Mouse (Mus musculus): ENCODE measurements at regions not wholly inside any gene's neighbourhood (a gene's known extent, or its start where the extent isn't known, plus 50 kb on each side); places are given as distances from the start of the nearest gene placed in this dataset.

DNA sequence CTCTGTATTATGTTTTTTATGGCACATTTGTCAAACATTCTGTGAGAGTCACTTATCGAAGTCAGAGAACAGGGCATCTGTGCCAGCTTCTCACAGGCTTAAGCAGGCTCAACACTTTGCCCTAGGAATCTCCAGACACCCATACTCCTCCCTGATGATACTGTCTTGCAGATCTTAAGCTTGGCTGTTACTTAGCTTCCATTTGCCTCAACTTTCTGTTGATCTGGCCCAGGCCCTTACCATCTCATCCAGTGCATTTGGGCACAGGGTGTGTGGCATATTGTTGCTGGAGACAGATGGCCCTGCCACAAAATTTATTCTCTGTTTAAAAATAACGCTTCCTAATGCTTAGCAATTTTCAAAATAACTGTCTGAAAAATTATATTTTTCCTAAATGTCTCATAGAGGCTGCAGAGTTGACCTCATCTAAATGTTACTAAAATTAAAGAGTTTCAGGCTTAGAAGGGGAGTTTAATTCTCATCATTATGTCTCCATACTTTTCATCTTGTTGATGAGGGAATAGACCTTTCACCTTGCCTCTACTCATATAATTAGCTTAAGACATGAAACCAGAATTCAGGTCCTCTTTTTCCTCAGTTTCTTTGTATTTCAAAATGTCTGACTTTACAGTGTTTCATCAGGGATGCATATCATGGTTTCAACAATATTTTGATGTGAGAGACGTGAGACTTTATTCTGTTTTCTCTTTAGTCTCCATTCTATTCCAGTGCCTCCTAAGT, 276.8 kb upstream of the Cobl start:
- H3K36me3 ChIP-seq (replicated peaks in 1 of 2; ENCODE audit: control insufficient read depth in 1 of 2, insufficient read depth in 1 of 2, low read length in 1 of 2) = no peaks in the 10 kb centered on the region
- dilution Hi-C loops (cut with MboI; ENCODE audit: extremely low pct_ligation_motif_present, extremely low pct_unique_long_range_greater_than_20kb, low sequenced_read_pairs) (no loop called here), in situ Hi-C loops (cut with MboI; ENCODE audit: low pct_ligation_motif_present, low pct_unique_long_range_greater_than_20kb, low sequenced_read_pairs) (no loop called here)
- no peak overlapping the region for H3K4me2 ChIP-seq (ENCODE audit: insufficient read depth, low read depth, poor library complexity, severe bottlenecking)
- no peak overlapping the region for H3K9ac ChIP-seq (ENCODE audit: insufficient read depth, low read depth)
- no peak overlapping the region for H3K4me3 ChIP-seq (replicated peaks in 1 of 3; ENCODE audit: low read depth in 2 of 3, low read length in 2 of 3, poor library complexity in 1 of 3)
- H3K27me3 ChIP-seq (replicated peaks) = no peaks in the 10 kb centered on the region
- no peaks in the 10 kb centered on the region for H3K79me2 ChIP-seq (replicated peaks; ENCODE audit: control insufficient read depth, extremely low read depth, insufficient read depth, poor library complexity, severe bottlenecking)
- no peak overlapping the region for H3K27ac ChIP-seq (ENCODE audit: insufficient read depth, low read depth)
- DNase-seq (ENCODE audit: extremely low read depth) = no peak
- H3K9me3 ChIP-seq (replicated peaks; ENCODE audit: low read length) = peaks cover 42% of the 10 kb centered on the region
- H3K4me1 ChIP-seq (ENCODE audit: control insufficient read depth in 1 of 2, insufficient read depth in 2 of 2) = no peaks in the 10 kb centered on the region
- no peak for TF ChIP-seq GABPA (IDR thresholded peaks at IDR 0.05; ENCODE audit: insufficient replicate concordance, low read depth, low read length)
- no peak for TF ChIP-seq ZKSCAN1 (IDR thresholded peaks at IDR 0.05; ENCODE audit: borderline replicate concordance, low read depth, low read length)
- no peak for TF ChIP-seq POLR2AphosphoS2 (IDR thresholded peaks at IDR 0.05; ENCODE audit: low read depth, low read length)
- no peak for TF ChIP-seq ZMIZ1 (IDR thresholded peaks at IDR 0.05; ENCODE audit: low read depth, low read length)
- TF ChIP-seq ZC3H11A (IDR thresholded peaks at IDR 0.05; ENCODE audit: low read depth, low read length) = no peak
- no peak for TF ChIP-seq PAX5 (IDR thresholded peaks at IDR 0.05; ENCODE audit: low read length)
- no peak for TF ChIP-seq HCFC1 (IDR thresholded peaks at IDR 0.05; ENCODE audit: low read depth, low read length)
- no peak for TF ChIP-seq NELFE (IDR thresholded peaks at IDR 0.05; ENCODE audit: low read depth, low read length)
- no peak for TF ChIP-seq TBP (conservative IDR thresholded peaks at IDR 0.05; ENCODE audit: low read depth, low read length)

DNA sequence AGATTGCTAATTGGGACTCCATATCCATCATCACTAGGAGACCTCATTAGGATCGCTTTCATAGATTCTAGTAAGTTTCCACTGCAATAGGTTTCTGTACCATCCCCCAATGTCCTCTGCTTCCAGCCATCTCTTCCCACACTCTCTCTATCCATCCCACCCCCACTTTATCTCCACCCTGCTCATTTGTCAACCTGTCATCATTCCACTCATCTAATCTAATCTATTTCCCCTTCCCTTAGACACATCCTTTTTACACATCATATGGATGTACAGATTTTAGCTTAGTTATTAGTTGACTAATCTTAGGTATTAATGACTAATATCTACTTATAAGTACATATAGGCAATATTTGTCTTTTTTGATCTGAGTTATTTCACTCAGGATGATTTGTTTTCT, 269.5 kb upstream of the Cobl start:
- dilution Hi-C loops (cut with MboI; ENCODE audit: extremely low pct_ligation_motif_present, extremely low pct_unique_long_range_greater_than_20kb, low sequenced_read_pairs) = no loop called here
- Histone ChIP-seq H3K4me2 (ENCODE audit: insufficient read depth, low read depth, poor library complexity, severe bottlenecking) (no peak overlapping the region), H3K27me3 (replicated peaks) (no peaks in the 10 kb centered on the region), H3K9me3 (replicated peaks; ENCODE audit: low read length) (peaks cover 37% of the 10 kb centered on the region), H3K27ac (ENCODE audit: insufficient read depth, low read depth) (no peak overlapping the region), H3K4me1 (ENCODE audit: control insufficient read depth in 1 of 2, insufficient read depth in 2 of 2) (no peaks in the 10 kb centered on the region), H3K36me3 (replicated peaks in 1 of 2; ENCODE audit: control insufficient read depth in 1 of 2, insufficient read depth in 1 of 2, low read length in 1 of 2) (no peaks in the 10 kb centered on the region), H3K4me3 (replicated peaks in 1 of 3; ENCODE audit: low read depth in 2 of 3, low read length in 2 of 3, poor library complexity in 1 of 3) (no peak overlapping the region), H3K9ac (ENCODE audit: insufficient read depth, low read depth) (no peak overlapping the region), H3K79me2 (replicated peaks; ENCODE audit: control insufficient read depth, extremely low read depth, insufficient read depth, poor library complexity, severe bottlenecking) (no peaks in the 10 kb centered on the region)
- no peak for DNase-seq (ENCODE audit: extremely low read depth)
- in situ Hi-C loops (cut with MboI; ENCODE audit: low pct_ligation_motif_present, low pct_unique_long_range_greater_than_20kb, low sequenced_read_pairs) = no loop called here
- no peak for TF ChIP-seq SMC3 (IDR thresholded peaks at IDR 0.05; ENCODE audit: low read depth, low read length)
- no peak for TF ChIP-seq MAX (IDR thresholded peaks at IDR 0.05; ENCODE audit: low read length)
- no peak for TF ChIP-seq JUN (IDR thresholded peaks at IDR 0.05; ENCODE audit: insufficient read depth, low read depth, low read length)
- TF ChIP-seq CHD1 (IDR thresholded peaks at IDR 0.05; ENCODE audit: low read depth, low read length) = no peak
- TF ChIP-seq TBP (conservative IDR thresholded peaks at IDR 0.05; ENCODE audit: low read depth, low read length) = no peak
- no peak for TF ChIP-seq E2F4 (IDR thresholded peaks at IDR 0.05; ENCODE audit: insufficient replicate concordance, low read depth, low read length)
- no peak for TF ChIP-seq NELFE (IDR thresholded peaks at IDR 0.05; ENCODE audit: low read depth, low read length)
- no peak for TF ChIP-seq BHLHE40 (IDR thresholded peaks at IDR 0.05; ENCODE audit: low read depth, low read length)
- no peak for TF ChIP-seq NRF1 (IDR thresholded peaks at IDR 0.05; ENCODE audit: low read depth, low read length)
- no peak for TF ChIP-seq RAD21 (IDR thresholded peaks at IDR 0.05; ENCODE audit: low read depth, low read length)
- no peak for TF ChIP-seq ELF1 (IDR thresholded peaks at IDR 0.05; ENCODE audit: low read depth, low read length)
- no peak for TF ChIP-seq UBTF (IDR thresholded peaks at IDR 0.05; ENCODE audit: low read depth, low read length)
- no peak for TF ChIP-seq EP300 (IDR thresholded peaks at IDR 0.05; ENCODE audit: low read length)
- no peak for TF ChIP-seq ZNF384 (IDR thresholded peaks at IDR 0.05; ENCODE audit: low read depth, low read length)
- no peak for TF ChIP-seq MAZ (IDR thresholded peaks at IDR 0.05; ENCODE audit: low read depth, low read length)

All from CH12.LX (cell line).